ENCODE assay signal across 10 mouse cellular contexts in the genomic region with DNA sequence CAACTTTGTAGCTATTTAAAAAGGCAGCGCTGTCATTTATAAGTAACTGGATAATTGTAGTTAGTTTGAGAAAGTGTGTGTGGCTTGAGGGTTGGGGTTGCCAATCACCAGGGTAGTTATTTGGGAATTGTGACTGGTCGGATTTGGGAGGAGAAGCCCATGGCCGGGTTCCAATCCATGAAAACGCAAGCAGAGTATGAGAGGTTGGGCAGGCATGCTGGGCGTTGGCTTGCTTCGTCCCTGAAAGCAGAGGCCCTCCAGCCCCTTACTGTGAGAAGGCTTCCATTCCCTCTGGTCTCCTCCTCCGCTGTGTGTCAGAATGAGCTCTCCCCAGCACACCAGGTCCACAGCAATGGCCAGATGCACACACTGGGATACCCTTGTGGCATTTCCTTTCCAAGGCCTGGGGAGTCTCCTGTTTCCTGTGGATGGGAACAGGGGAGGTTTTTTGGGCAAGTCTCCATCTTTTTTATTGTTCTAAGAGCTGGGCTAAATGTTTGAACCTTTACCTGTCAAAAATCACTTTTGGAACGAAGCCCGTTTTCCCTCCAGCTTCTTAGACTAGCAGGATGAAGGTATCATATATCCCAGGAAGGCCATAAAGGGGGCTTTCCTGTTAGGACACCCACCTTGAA. TPM values are rescaled to one million over a fixed set of nuclear protein-coding genes. Genes with fewer than 3 reads are reported as not detected.
A peak's percentile ranks its signal among the peaks of the same experiment; 100 is the strongest.
DNase-seq lines count a peak whose midpoint lies in the region; ATAC-seq lines count a peak whose summit lies in the region.
"Had no signal": no experiment of that assay in that cellular context is flagged by ENCODE, and none has a peak within 500 bp of the region (broad histone marks: within the 10 kb centered on the region; RNA-seq: fewer than 3 reads in every experiment).

No protein-coding gene starts in this region.

- H3K4me1 ChIP-seq in stomach, embryonic 15.5 days: peaks cover 20% of the 10 kb centered on the region

- intact Hi-C loops in left cerebral cortex, postnatal 4 days (cut with DNase I): no loop called here

- H3K9ac ChIP-seq in stomach, embryonic 15.5 days: no peak overlapping the region

- peak; percentile 26 to 42 for DNase-seq in cerebellum, adult 18-20 months
- DNase-seq in cerebellum, adult 11 months: no peak
- DNase-seq in left cerebral cortex, postnatal 4 days: peak; percentile 11
- no peak for DNase-seq in left cerebral cortex, adult 11 months (ENCODE audit: low spot score)
- peak; percentile 45 for DNase-seq in kidney, adult 9 months
- DNase-seq in retina, embryonic 14.5 days (ENCODE audit: low spot score): no peak
- no peak for DNase-seq in liver
- DNase-seq: adrenal gland, postnatal 25 days; embryo, embryonic 11 days had no signal

- peaks cover 3% of the 10 kb centered on the region; the same call in 1 of the 2 replicates for H3K36me3 ChIP-seq in stomach, embryonic 15.5 days

- no peaks in the 10 kb centered on the region for H3K9me3 ChIP-seq in stomach, embryonic 15.5 days

- peak; percentile 59; the same call in 1 of the 2 replicates for ATAC-seq in stomach, embryonic 15.5 days (ENCODE audit: insufficient read depth, low FRiP score, low read depth)

- peak overlapping the region; percentile 58; the same call in 1 of the 2 replicates for H3K27ac ChIP-seq in stomach, embryonic 15.5 days

- no peaks in the 10 kb centered on the region for H3K27me3 ChIP-seq in stomach, embryonic 15.5 days (replicated peaks)

- 39% methylated on average over 9 of the region's 9 CpGs for WGBS in stomach, embryonic 15.5 days

- H3K4me3 ChIP-seq in stomach, embryonic 15.5 days (replicated peaks): no peak overlapping the region

- H3K4me2 ChIP-seq in stomach, embryonic 15.5 days: no peak overlapping the region

RNA-seq across cellular contexts. Expression of a gene that starts 46.2 kb away (rescaled TPM):
- total RNA-seq in left cerebral cortex, postnatal 4 days (2021): 10 to 100 TPM; 36.3 to 44.4 TPM
- 17.4 and 20.3 TPM in 2 replicates for polyA plus RNA-seq in stomach, embryonic 15.5 days (2015; fragmentation: Nextera tagmentation; extraction: Ambion mirVana)

Comparison
In these comparisons a context has a peak if more than half of its experiments do, and no peak if none do; other contexts are left out.
1. DNase-seq: peak in cerebellum, adult 18-20 months (2 of 2), left cerebral cortex, postnatal 4 days (single experiment) and kidney, adult 9 months (single experiment); none in cerebellum, adult 11 months (single experiment), left cerebral cortex, adult 11 months (single experiment), retina, embryonic 14.5 days (single experiment) and liver (single experiment).